Mouse (Mus musculus) intestine, embryonic 15.5 days (tissue): ENCODE data around the gene Odr4. TPM values are rescaled to one million over a fixed set of nuclear protein-coding genes. Genes with fewer than 3 reads are reported as not detected.
A peak's percentile ranks its signal among the peaks of the same experiment; 100 is the strongest.

Source experiments
- ATAC-seq: fragments of 200-750 bp; cut with Nextera tagmentation; 2 replicates; pipeline ENCODE4 v1.8.0; 2017; ENCODE audit warnings: moderate TSS enrichment, moderate library complexity
- H3K27ac ChIP-seq: fragments of 300-500 bp; sonication (generic); 2 replicates; pipeline ENCODE4 v1.5.1; 2015; ENCODE audit warnings: mild to moderate bottlenecking, inconsistent platforms
- H3K27me3 ChIP-seq: fragments of 300-500 bp; sonication (generic); replicated peaks from 2 replicates; pipeline ENCODE4 v1.6.1; 2015; ENCODE audit warnings: inconsistent platforms
- H3K36me3 ChIP-seq: fragments of 300-500 bp; sonication (generic); 2 replicates; pipeline ENCODE4 v1.6.1; 2015; ENCODE audit warnings: inconsistent platforms
- H3K4me1 ChIP-seq: fragments of 300-500 bp; sonication (generic); replicated peaks from 2 replicates; pipeline ENCODE4 v1.6.1; 2015; ENCODE audit warnings: inconsistent platforms
- H3K4me2 ChIP-seq: fragments of 300-500 bp; sonication (generic); replicated peaks from 2 replicates; pipeline ENCODE4 v1.6.1; 2015; ENCODE audit warnings: mild to moderate bottlenecking, inconsistent platforms
- H3K4me3 ChIP-seq: fragments of 300-500 bp; sonication (generic); replicated peaks from 2 replicates; pipeline ENCODE4 v1.5.1; 2015; ENCODE audit warnings: inconsistent platforms
- H3K9ac ChIP-seq: fragments of 300-500 bp; sonication (generic); 2 replicates; pipeline ENCODE4 v1.6.1; 2015; ENCODE audit warnings: inconsistent platforms
- H3K9me3 ChIP-seq: fragments of 300-500 bp; sonication (generic); 2 replicates; pipeline ENCODE4 v1.6.1; 2016; ENCODE audit warnings: inconsistent platforms
- WGBS: fragments of 180-500 bp; shearing (Covaris S2); methylation state at CpG from one replicate; pipeline ENCODE4 v1.1.7; 2015; 5-methylcytosine and 5-hydroxymethylcytosine counted together
- polyA plus RNA-seq: library from polyadenylated mRNA; unstranded; fragments of >200 nt; fragmentation: Nextera tagmentation; extraction: Ambion mirVana; gene quantifications from 2 replicates; pipeline ENCODE4 v1.2.1, GENCODE M21; 2015

The Odr4 gene
- 39.2 and 42.3 TPM in 2 replicates for polyA plus RNA-seq

DNA sequence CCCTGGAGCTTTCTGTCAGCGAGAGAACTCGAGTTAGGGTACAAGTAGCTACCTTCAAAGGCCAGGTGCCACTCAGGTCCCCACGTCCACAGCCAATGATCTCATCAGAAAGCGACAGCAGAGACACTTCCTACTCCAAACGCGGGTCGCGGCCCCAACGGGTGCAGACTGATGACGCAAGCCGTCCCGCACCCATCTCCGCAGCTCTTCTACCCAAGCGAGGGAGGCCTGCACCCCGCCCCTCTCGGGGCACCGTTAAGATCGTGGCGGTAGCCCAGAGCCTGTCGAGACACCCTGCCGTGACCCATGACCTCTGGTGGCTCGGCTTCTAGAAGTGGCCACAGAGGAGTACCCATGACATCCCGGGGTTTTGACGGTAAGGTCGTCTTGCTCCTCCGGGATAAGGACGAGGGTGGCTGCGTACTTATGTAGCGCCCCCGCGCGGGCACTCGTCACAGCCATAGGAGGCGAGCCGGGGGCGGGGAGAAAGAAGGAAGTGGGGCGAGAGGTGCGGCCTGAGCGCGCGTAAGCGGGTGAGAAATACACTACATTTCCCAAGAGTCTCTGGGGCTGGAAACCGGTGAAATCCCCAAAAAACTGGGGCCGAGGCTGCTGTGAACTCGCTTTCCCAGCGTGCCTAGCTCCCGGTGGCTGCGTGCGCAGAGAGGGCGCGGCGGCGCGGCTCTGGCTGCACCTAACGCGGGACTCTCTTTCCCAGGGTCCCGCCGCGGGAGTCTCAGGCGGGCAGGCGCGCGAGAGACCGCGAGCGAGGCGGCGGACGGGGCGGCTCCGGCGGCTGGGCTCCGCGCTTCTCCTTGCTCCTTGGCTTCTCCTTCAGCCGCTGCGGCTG is at the start of gene Odr4, which contains the start of gene Tpr:
Odr4 (minus strand) TSS at position 443 of the 850 bp plus-strand sequence.
Tpr (plus strand) TSS at position 201 of the 850 bp plus-strand sequence.
- Histone ChIP-seq H3K4me1 (0 out of 2 replicates have a peak, but pooled peaks cover 3% of the 10 kb centered on the region), H3K4me3 (peak within 1 kb of the TSS; percentile 59), H3K27me3 (no peaks in the 10 kb centered on the region), H3K9me3 (no peaks in the 10 kb centered on the region), H3K36me3 (peaks cover 5% of the 10 kb centered on the region; the same call in 1 of the 2 replicates), H3K9ac (peak within 1 kb of the TSS; percentile 72), H3K27ac (peak within 1 kb of the TSS; percentile 92), H3K4me2 (peak within 1 kb of the TSS; percentile 56)
- WGBS, result under 1% methylated on average over 76 of the region's 76 CpGs
- peak; percentile 98 for ATAC-seq

DNA sequence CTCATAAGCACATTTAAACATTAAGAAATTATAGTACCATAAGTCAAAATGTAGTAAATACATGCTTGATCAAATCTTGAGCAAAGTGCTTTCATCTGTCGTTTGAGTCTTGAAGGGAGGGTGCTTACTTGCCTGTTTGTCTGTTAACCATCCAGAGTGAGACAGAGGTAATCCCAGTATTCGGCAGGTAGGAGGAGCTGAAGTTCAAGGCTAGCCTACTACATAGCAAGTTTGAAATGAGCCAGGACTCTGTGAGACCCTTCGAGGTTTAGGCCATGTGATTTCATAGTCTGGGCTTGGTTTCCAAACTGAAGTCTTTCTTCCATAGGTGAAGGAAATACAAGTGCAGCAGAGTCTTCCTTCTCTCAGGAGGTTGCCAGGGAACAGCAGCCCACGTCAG is 48.9 kb upstream of the Odr4 start:
- Histone ChIP-seq H3K4me2 (no peak overlapping the region), H3K4me3 (no peak overlapping the region), H3K4me1 (no peaks in the 10 kb centered on the region), H3K27ac (no peak overlapping the region), H3K9me3 (no peaks in the 10 kb centered on the region), H3K9ac (no peak overlapping the region), H3K27me3 (no peaks in the 10 kb centered on the region), H3K36me3 (peaks cover 23% of the 10 kb centered on the region)
- 78% methylated on average over 4 of the region's 4 CpGs for WGBS
- ATAC-seq, result no peak

DNA sequence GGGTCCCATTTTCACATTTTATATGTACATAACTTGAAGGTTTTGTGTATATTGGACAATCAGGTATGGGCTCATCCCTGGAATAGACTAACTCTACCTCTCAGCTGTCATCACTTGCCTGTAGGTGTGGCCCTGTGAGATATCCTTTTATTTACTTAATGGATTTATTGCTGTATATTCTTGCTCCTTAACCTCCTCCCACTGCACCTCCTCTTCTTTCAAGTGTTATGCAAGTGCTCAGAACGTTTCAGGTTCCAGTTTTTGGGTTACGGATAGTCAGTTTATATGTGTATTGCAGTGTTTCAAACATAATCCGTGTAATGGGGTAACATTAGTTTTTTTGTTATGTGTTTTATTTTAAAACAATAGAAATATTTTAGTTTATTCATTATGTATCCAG is 45.8 kb upstream of the Odr4 start:
- 87% methylated on average over 3 of the region's 3 CpGs for WGBS
- no peak overlapping the region for H3K27ac ChIP-seq
- no peak overlapping the region for H3K9ac ChIP-seq
- no peak overlapping the region for H3K4me3 ChIP-seq
- no peak overlapping the region for H3K4me2 ChIP-seq
- no peaks in the 10 kb centered on the region for H3K9me3 ChIP-seq
- ATAC-seq, result no peak
- H3K4me1 ChIP-seq, result no peaks in the 10 kb centered on the region
- no peaks in the 10 kb centered on the region for H3K27me3 ChIP-seq
- peaks cover 27% of the 10 kb centered on the region for H3K36me3 ChIP-seq

DNA sequence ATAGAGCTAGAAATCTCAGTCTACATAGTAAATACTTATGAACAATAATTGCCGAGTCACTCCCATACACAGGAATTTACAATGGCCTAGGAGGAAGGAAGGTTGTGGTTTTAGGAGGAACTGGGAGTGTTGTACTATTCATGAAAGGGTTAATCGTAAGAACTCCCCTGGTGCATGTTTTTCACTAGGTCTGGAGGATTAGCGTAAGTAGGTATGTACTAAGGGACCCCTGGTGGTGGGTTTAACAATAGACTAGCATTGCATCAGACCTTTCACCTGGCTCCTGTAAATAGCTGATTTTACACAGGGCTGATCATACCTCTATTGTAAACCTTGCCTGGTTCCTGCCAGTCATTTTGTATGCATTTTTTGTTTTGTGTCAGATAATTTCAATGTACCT is 33.3 kb upstream of the Odr4 start:
- Histone ChIP-seq H3K36me3 (peaks cover 31% of the 10 kb centered on the region), H3K27ac (no peak overlapping the region), H3K4me1 (no peaks in the 10 kb centered on the region), H3K4me3 (no peak overlapping the region), H3K4me2 (no peak overlapping the region), H3K9ac (no peak overlapping the region), H3K27me3 (no peaks in the 10 kb centered on the region), H3K9me3 (no peaks in the 10 kb centered on the region)
- no peak for ATAC-seq
- WGBS, result 75% methylated on average over 3 of the region's 3 CpGs

DNA sequence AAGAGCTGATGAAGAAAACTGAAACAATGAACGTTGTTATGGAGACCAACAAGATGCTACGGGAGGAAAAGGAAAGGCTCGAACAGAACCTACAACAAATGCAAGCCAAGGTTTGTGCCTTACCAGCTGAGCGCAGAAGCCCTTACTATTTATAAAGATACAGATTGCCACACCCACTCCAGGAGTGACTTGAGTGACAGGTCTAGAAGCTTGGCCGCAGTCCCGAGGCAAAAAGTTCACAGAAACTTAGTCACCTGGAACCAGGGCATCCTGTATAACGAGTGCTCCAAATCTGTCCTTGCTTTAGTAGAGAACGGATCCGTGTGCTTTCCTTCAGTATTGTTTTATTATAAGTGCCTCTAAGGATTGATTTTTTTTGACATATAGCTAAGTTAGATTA is 32.8 kb upstream of the Odr4 start:
- no peak for ATAC-seq
- H3K4me3 ChIP-seq, result no peak overlapping the region
- H3K27ac ChIP-seq, result no peak overlapping the region
- H3K27me3 ChIP-seq, result no peaks in the 10 kb centered on the region
- H3K4me2 ChIP-seq, result no peak overlapping the region
- no peaks in the 10 kb centered on the region for H3K4me1 ChIP-seq
- no peak overlapping the region for H3K9ac ChIP-seq
- H3K36me3 ChIP-seq, result peaks cover 31% of the 10 kb centered on the region
- H3K9me3 ChIP-seq, result no peaks in the 10 kb centered on the region
- 93% methylated on average over 9 of the region's 9 CpGs for WGBS

DNA sequence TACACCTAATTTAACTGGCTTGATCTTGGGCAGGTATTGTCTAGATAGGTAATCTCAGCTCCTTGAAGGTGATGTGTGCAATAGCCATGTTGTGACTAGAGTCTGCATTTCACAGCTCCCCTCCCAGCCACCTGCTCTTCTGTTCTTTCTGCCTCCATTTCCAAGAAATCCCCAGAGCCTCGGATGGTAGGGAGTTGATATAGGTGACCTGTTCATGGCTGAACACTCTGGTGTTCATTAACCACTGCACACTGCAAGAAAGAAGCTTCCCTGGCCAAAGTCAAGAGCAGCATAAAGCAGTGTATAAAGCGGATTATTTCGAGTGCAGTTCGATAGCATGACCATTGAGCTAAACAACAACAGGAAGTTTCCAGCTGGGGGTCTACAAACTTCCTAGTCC is 25.5 kb upstream of the Odr4 start:
- no peak for ATAC-seq
- no peak overlapping the region for H3K4me3 ChIP-seq
- H3K27me3 ChIP-seq, result no peaks in the 10 kb centered on the region
- no peaks in the 10 kb centered on the region for H3K4me1 ChIP-seq
- H3K9ac ChIP-seq, result no peak overlapping the region
- H3K9me3 ChIP-seq, result no peaks in the 10 kb centered on the region
- peaks cover 32% of the 10 kb centered on the region for H3K36me3 ChIP-seq
- WGBS, result 95% methylated on average over 4 of the region's 4 CpGs
- H3K4me2 ChIP-seq, result no peak overlapping the region
- H3K27ac ChIP-seq, result no peak overlapping the region

DNA sequence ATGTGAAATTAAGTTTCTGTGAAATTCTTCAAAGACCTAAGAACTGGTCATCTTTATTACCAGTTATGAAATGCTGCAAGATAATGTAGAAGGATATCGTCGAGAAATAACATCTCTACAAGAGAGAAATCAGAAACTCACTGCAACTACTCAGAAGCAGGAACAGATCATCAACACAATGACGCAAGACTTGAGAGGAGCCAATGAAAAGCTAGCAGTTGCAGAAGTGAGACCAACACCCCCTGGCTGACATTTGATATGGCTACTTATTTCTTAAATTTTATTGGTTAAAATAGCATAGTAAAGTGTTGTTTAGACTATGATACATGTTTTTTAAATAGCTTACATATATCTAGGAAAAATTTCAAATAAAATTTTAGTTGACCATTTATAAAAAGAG is 23.1 kb upstream of the Odr4 start:
- H3K4me3 ChIP-seq, result no peak overlapping the region
- no peaks in the 10 kb centered on the region for H3K9me3 ChIP-seq
- no peak for ATAC-seq
- WGBS, result 97% methylated on average over 3 of the region's 3 CpGs
- H3K27ac ChIP-seq, result no peak overlapping the region
- no peaks in the 10 kb centered on the region for H3K4me1 ChIP-seq
- no peak overlapping the region for H3K4me2 ChIP-seq
- H3K9ac ChIP-seq, result no peak overlapping the region
- peaks cover 29% of the 10 kb centered on the region for H3K36me3 ChIP-seq
- no peaks in the 10 kb centered on the region for H3K27me3 ChIP-seq

DNA sequence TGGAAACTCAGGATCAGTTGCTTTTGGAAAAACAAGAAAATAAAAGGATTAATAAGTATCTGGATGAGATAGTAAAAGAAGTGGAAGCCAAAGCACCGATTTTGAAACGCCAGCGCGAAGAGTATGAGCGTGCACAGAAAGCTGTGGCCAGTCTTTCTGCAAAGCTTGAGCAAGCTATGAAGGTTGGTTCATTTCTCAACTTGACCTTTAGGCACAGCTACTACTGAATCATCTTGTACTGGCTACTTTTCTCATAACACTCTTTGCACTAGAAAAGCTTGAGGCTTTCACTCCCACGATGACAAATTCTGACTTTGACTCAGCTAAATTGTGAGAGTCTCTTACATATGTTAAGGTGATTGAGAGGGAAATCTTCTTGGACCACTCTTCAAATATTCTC is 17.1 kb upstream of the Odr4 start:
- H3K27ac ChIP-seq, result no peak overlapping the region
- no peak overlapping the region for H3K4me2 ChIP-seq
- peaks cover 26% of the 10 kb centered on the region for H3K36me3 ChIP-seq
- 95% methylated on average over 6 of the region's 6 CpGs for WGBS
- no peak overlapping the region for H3K4me3 ChIP-seq
- no peaks in the 10 kb centered on the region for H3K9me3 ChIP-seq
- H3K4me1 ChIP-seq, result no peaks in the 10 kb centered on the region
- H3K9ac ChIP-seq, result no peak overlapping the region
- no peak for ATAC-seq
- H3K27me3 ChIP-seq, result no peaks in the 10 kb centered on the region

DNA sequence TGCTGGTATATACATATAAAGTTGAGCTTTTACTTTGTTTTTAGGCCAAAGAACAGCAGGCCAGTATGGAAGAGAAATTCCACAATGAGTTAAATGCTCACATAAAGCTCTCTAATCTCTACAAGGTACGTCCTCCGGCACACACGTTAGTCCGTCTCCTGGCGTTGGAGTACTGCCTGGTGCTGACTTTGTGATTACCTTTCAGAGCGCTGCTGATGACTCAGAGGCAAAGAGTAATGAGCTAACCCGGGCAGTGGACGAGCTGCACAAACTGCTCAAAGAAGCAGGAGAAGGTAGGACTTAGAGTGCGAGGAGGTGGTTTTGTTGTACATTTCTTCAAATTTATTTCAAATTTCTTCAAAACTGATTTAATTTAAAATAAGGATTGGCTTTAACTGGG is 14.4 kb upstream of the Odr4 start:
- H3K27me3 ChIP-seq, result no peaks in the 10 kb centered on the region
- no peak overlapping the region for H3K27ac ChIP-seq
- H3K9me3 ChIP-seq, result no peaks in the 10 kb centered on the region
- no peaks in the 10 kb centered on the region for H3K4me1 ChIP-seq
- H3K36me3 ChIP-seq, result peaks cover 18% of the 10 kb centered on the region
- no peak overlapping the region for H3K9ac ChIP-seq
- no peak for ATAC-seq
- H3K4me3 ChIP-seq, result no peak overlapping the region
- no peak overlapping the region for H3K4me2 ChIP-seq
- WGBS, result 77% methylated on average over 9 of the region's 9 CpGs

DNA sequence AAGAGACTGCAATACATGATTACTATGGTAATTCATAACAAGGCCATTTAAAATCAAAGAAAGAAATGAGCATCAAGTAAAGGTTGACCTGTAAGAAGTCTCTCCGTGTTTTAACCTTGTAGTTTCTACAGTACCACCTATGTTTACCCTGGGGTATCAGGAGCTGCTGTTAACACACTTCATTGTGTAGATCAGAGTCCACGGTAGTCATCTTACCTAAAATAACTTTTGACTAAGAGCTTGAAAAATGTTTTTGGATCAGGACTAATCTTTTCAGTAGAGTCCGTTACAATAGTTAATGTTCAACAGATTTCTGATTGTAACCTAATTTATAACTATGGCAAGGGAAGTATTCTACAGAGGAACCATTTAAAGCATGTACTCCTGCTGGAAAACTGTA is 11.7 kb upstream of the Odr4 start:
- 80% methylated on average over 3 of the region's 3 CpGs for WGBS
- H3K4me2 ChIP-seq, result no peak overlapping the region
- H3K4me3 ChIP-seq, result no peak overlapping the region
- H3K36me3 ChIP-seq, result peaks cover 16% of the 10 kb centered on the region
- H3K27ac ChIP-seq, result no peak overlapping the region
- ATAC-seq, result no peak
- no peaks in the 10 kb centered on the region for H3K9me3 ChIP-seq
- no peaks in the 10 kb centered on the region for H3K27me3 ChIP-seq
- H3K4me1 ChIP-seq, result no peaks in the 10 kb centered on the region
- no peak overlapping the region for H3K9ac ChIP-seq

DNA sequence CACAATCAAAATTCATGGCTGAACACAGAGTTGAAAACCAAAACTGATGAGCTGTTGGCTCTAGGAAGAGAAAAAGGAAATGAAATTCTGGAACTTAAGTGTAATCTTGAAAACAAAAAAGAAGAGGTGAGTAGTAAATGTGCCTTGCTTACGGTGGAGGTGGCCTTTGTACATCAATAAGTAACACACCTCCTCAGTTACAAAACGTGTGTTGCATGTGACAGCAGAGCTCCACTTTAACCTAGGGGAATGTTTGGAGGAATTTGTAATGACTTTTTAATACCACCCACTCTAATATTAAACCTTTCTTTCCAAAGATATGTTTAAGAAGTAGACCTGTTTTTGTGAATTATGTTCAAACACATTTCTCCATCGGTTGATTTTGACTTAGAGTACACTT is 11.0 kb upstream of the Odr4 start:
- Histone ChIP-seq H3K4me1 (no peaks in the 10 kb centered on the region), H3K9me3 (no peaks in the 10 kb centered on the region), H3K9ac (no peak overlapping the region), H3K36me3 (peaks cover 10% of the 10 kb centered on the region), H3K27me3 (no peaks in the 10 kb centered on the region), H3K4me2 (no peak overlapping the region), H3K27ac (no peak overlapping the region), H3K4me3 (no peak overlapping the region)
- no peak for ATAC-seq
- 86% methylated on average over 3 of the region's 3 CpGs for WGBS

DNA sequence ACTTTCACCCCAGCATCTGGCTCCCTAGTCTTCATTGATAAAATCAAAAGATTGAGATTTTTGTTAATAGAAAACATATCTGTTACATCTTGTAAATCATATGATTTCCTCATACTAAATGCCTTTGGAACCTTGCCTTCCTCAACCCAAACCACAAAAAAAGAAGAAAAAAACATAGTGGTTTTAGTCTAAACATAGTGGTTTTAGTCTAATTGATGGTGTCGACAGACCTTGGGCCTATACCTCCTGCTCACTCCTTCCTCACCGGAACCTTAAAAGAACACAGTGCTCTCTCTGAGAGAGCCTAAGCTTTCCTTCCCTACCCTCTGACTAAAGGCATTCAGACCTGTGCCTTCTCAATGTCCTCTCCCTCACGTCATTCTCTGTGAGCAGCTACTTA is 3.1 kb upstream of the Odr4 start:
- no peak for ATAC-seq
- WGBS, result 85% methylated on average over 3 of the region's 3 CpGs
- Histone ChIP-seq H3K4me2 (no peak overlapping the region), H3K27me3 (no peaks in the 10 kb centered on the region), H3K27ac (no peak overlapping the region), H3K9me3 (no peaks in the 10 kb centered on the region), H3K36me3 (peaks cover 6% of the 10 kb centered on the region; the same call in 1 of the 2 replicates), H3K4me1 (0 out of 2 replicates have a peak, but pooled peaks cover 3% of the 10 kb centered on the region), H3K4me3 (no peak overlapping the region), H3K9ac (no peak overlapping the region)

DNA sequence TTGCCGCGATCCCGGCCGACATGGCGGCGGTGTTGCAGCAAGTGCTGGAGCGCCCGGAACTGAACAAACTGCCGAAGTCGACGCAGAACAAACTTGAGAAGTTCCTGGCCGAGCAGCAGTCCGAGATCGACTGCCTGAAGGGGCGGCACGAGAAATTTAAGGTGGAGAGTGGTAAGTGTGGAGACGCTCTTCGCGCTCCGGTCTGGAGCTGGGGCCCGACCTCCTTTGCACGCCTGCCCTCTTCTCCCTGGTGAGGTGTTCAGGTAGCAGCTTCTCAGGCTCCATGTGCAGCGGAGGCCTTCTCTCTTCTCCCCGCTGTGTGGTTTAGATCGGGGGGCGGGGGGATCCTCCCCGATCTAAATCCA is 590 bp upstream of the Odr4 start:
- peak overlapping the region; percentile 53 for H3K4me2 ChIP-seq
- H3K4me1 ChIP-seq, result 0 out of 2 replicates have a peak, but pooled peaks cover 3% of the 10 kb centered on the region
- ATAC-seq, result peak; percentile 57; the same call in 1 of the 2 replicates
- peaks cover 6% of the 10 kb centered on the region; the same call in 1 of the 2 replicates for H3K36me3 ChIP-seq
- H3K27ac ChIP-seq, result peak overlapping the region; percentile 92
- H3K9ac ChIP-seq, result peak overlapping the region; percentile 52
- whole genome bisulfite sequencing, result under 1% methylated on average over 27 of the region's 27 CpGs
- H3K27me3 ChIP-seq, result no peaks in the 10 kb centered on the region
- H3K9me3 ChIP-seq, result no peaks in the 10 kb centered on the region
- peak overlapping the region; percentile 59 for H3K4me3 ChIP-seq
